Mouse (Mus musculus): ENCODE measurements around the gene Pacsin2. TPM values are rescaled to one million over a fixed set of nuclear protein-coding genes. Genes with fewer than 3 reads are reported as not detected.
A peak's percentile ranks its signal among the peaks of the same experiment; 100 is the strongest.
"Not testable (repeated sequence)": the region's sequence is repeated elsewhere in the genome, so short reads cannot be mapped to it uniquely, and the experiment has no call there.

Gene Pacsin2
- polyA plus RNA-seq, 1 experiment from 2014 or later = 72.0 TPM

DNA sequence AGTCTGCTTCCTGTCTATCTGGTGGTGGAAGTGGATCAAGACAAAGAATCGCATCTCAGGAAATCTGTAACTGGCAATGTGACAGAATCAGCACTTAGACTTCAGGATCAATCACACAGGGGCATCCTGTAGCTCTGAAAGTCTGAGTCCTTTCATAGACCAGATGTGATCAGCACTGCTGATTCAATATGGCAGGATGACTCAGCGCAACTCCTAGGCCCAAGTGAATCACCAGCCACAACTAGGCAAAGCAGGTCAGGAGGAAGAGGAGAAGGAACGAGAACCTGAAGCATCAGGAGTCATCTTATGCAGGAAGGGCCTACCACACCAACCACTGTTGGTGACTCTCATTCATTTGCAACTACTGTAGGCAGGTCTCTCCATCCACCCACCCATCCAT lies 60.4 kb downstream of the Pacsin2 start:
- Histone ChIP-seq H3K9ac (no peak overlapping the region), H3K4me1 (replicated peaks) (peaks cover 58% of the 10 kb centered on the region), H3K9me3 (replicated peaks) (no peaks in the 10 kb centered on the region), H3K27me3 (replicated peaks) (no peaks in the 10 kb centered on the region), H3K4me3 (no peak overlapping the region), H3K4me2 (no peak overlapping the region), H3K27ac (ENCODE audit: poor library complexity, severe bottlenecking) (no peak overlapping the region), H3K36me3 (peaks cover 19% of the 10 kb centered on the region)
- WGBS = 76% methylated on average over 3 of the region's 3 CpGs
- ATAC-seq (ENCODE audit: insufficient number of reproducible peaks, low FRiP score) = no peak

DNA sequence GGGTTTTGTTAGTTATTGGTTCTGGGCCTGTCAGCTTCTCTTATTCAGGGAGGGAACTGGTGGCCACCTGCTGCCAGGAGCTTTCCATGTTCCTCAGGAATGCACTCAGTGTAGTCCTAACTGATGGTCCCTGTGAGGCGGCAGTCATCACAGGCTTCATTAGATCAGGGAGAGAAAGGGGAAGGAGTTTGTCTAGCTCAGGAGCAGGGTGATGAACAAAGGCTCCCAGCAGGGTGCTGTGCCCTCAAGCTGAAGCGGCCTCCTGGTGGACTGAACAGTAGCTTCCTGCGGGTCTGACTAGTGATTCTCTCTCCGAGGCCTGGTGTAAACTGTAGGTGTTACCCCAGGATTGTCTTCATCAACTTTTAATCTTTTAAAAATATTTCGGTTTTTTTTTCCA lies 61.4 kb downstream of the Pacsin2 start:
- 76% methylated on average over 5 of the region's 5 CpGs for WGBS
- no peak overlapping the region for H3K4me2 ChIP-seq
- no peak for ATAC-seq (ENCODE audit: insufficient number of reproducible peaks, low FRiP score)
- H3K36me3 ChIP-seq = peaks cover 19% of the 10 kb centered on the region
- no peak overlapping the region for H3K27ac ChIP-seq (ENCODE audit: poor library complexity, severe bottlenecking)
- H3K9ac ChIP-seq = no peak overlapping the region
- H3K9me3 ChIP-seq (replicated peaks) = no peaks in the 10 kb centered on the region
- no peak overlapping the region for H3K4me3 ChIP-seq
- peaks cover 51% of the 10 kb centered on the region for H3K4me1 ChIP-seq (replicated peaks)
- H3K27me3 ChIP-seq (replicated peaks) = no peaks in the 10 kb centered on the region

DNA sequence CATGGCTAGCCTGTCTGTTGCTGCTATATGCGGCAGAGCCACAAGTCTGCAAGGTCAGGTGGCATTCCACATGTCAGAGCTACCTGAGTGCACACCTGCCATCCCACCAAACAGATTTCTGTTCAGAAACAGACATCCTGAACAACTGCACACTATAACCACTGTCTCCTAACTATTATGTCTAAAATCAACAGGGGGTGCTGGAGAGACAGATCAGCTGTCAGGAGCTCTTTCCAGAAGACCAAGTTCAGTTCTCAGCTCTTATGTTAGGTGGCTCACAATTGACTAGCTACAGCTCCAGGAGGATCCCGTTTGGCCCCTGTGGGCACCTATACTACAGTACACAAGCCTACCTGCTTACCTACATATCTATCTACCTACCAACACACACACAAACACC lies 71.7 kb downstream of the Pacsin2 start:
- no peak overlapping the region for H3K27ac ChIP-seq (ENCODE audit: poor library complexity, severe bottlenecking)
- no peaks in the 10 kb centered on the region for H3K9me3 ChIP-seq (replicated peaks)
- peaks cover 11% of the 10 kb centered on the region for H3K4me1 ChIP-seq (replicated peaks)
- H3K4me3 ChIP-seq = no peak overlapping the region
- 80% methylated on average over 2 of the region's 2 CpGs for WGBS
- ATAC-seq (ENCODE audit: insufficient number of reproducible peaks, low FRiP score) = no peak
- no peak overlapping the region for H3K9ac ChIP-seq
- H3K4me2 ChIP-seq = no peak overlapping the region
- peaks cover 38% of the 10 kb centered on the region for H3K36me3 ChIP-seq
- no peaks in the 10 kb centered on the region for H3K27me3 ChIP-seq (replicated peaks)

DNA sequence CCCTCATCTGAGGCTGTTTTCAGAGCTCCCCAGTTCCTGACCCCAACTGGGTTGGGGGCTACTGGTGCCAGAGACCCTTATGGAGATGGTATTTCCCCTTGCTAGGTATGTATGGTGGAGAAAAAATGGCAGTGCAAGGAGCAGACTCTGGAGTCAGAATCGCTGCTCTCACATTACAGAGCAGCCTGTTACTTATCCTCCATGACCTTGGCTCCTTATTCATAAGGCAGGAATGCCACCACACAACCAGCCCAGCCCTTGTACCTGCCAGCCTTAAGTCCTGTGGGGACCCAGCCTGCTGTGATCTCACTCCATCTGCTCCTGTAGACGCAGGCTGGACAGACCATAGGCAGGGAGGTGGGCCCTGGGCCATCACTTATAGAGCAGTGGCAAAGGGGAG lies 76.5 kb downstream of the Pacsin2 start:
- no peaks in the 10 kb centered on the region for H3K27me3 ChIP-seq (replicated peaks)
- H3K4me3 ChIP-seq = no peak overlapping the region
- H3K4me2 ChIP-seq = no peak overlapping the region
- H3K36me3 ChIP-seq = peaks cover 87% of the 10 kb centered on the region
- no peak for ATAC-seq (ENCODE audit: insufficient number of reproducible peaks, low FRiP score)
- H3K4me1 ChIP-seq (replicated peaks) = no peaks in the 10 kb centered on the region; the same call in 1 of the 2 replicates
- H3K27ac ChIP-seq (ENCODE audit: poor library complexity, severe bottlenecking) = peak overlapping the region; percentile 14; the same call in 1 of the 2 replicates
- H3K9me3 ChIP-seq (replicated peaks) = no peaks in the 10 kb centered on the region
- 75% methylated on average over 2 of the region's 2 CpGs for WGBS
- no peak overlapping the region for H3K9ac ChIP-seq

DNA sequence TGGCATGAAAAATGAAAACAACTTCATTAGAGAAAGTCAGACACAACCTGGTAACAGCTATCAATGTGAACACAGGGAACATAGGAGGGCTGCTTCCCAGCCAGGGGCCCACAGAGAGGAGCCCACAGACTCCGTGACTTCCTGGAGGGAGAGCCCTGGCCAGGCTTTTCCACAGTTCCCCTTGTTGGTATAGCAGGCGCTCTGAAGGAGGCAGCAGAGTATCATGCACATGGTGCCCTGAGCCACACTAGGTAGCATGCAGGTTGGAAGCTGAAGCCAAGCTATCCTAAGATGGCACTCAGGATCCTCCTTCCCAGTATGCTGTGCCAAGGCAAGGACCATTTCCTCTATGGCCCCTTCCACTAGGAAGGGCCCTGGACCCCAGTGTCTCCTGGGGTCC lies 80.8 kb downstream of the Pacsin2 start:
- Histone ChIP-seq H3K4me3 (no peak overlapping the region), H3K27ac (ENCODE audit: poor library complexity, severe bottlenecking) (no peak overlapping the region), H3K27me3 (replicated peaks) (no peaks in the 10 kb centered on the region), H3K36me3 (peaks cover 96% of the 10 kb centered on the region), H3K4me2 (no peak overlapping the region), H3K4me1 (replicated peaks) (no peaks in the 10 kb centered on the region; the same call in 1 of the 2 replicates), H3K9ac (no peak overlapping the region), H3K9me3 (replicated peaks) (peaks cover 3% of the 10 kb centered on the region)
- 81% methylated on average over 2 of the region's 2 CpGs for WGBS
- no peak for ATAC-seq (ENCODE audit: insufficient number of reproducible peaks, low FRiP score)

DNA sequence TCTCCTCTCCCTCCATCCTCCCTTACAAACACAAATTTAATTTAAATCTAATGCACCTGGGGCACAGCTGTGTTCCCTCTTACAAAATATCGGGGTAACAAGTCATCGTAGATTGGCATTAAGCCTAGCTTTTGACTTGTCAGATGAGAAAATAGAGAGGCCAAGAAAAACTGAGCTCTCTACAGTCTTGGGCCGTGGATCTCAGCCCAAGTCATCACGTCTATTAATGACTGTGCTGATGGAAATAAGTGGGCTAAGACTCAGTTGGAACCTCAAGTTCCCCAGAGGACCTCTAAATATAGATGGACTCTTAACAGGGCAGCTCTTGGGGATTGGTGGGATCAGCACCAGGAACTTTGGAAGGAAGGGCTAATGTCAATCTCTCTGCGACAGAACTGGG lies 81.3 kb downstream of the Pacsin2 start:
- no peak overlapping the region for H3K4me2 ChIP-seq
- 80% methylated on average over 5 of the region's 5 CpGs for whole genome bisulfite sequencing
- H3K4me1 ChIP-seq (replicated peaks) = no peaks in the 10 kb centered on the region; the same call in 1 of the 2 replicates
- H3K27ac ChIP-seq (ENCODE audit: poor library complexity, severe bottlenecking) = no peak overlapping the region
- peaks cover 3% of the 10 kb centered on the region for H3K9me3 ChIP-seq (replicated peaks)
- no peak for ATAC-seq (ENCODE audit: insufficient number of reproducible peaks, low FRiP score)
- H3K4me3 ChIP-seq = no peak overlapping the region
- peaks cover 96% of the 10 kb centered on the region for H3K36me3 ChIP-seq
- no peaks in the 10 kb centered on the region for H3K27me3 ChIP-seq (replicated peaks)
- H3K9ac ChIP-seq = no peak overlapping the region

DNA sequence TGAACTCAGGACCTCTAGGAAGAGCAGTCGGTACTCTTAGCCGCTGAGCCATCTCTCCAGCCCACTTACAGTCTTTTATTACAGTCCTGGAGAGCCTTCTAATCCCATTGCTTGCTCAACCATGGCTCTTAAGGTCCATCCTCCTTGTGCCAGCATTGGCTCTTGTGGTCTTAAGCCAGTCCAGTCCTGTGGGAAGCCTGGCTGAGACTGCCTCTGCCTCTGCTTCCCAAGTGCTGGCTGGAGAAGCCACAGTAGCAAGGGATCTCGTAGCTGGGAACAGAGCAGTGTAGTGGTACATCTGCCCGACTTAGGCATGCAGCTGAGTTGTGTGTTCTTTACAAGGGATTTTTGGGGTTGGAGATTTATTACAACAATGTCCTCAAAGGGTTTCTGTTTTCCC lies 81.9 kb downstream of the Pacsin2 start:
- H3K4me1 ChIP-seq (replicated peaks) = peaks cover under 1% of the 10 kb centered on the region; the same call in 1 of the 2 replicates
- H3K9me3 ChIP-seq (replicated peaks) = peaks cover 3% of the 10 kb centered on the region
- 89% methylated on average over 4 of the region's 4 CpGs for WGBS
- H3K36me3 ChIP-seq = peaks cover 96% of the 10 kb centered on the region
- H3K27ac ChIP-seq (ENCODE audit: poor library complexity, severe bottlenecking) = no peak overlapping the region
- H3K9ac ChIP-seq = no peak overlapping the region
- no peaks in the 10 kb centered on the region for H3K27me3 ChIP-seq (replicated peaks)
- H3K4me2 ChIP-seq = no peak overlapping the region
- no peak overlapping the region for H3K4me3 ChIP-seq
- no peak for ATAC-seq (ENCODE audit: insufficient number of reproducible peaks, low FRiP score)

DNA sequence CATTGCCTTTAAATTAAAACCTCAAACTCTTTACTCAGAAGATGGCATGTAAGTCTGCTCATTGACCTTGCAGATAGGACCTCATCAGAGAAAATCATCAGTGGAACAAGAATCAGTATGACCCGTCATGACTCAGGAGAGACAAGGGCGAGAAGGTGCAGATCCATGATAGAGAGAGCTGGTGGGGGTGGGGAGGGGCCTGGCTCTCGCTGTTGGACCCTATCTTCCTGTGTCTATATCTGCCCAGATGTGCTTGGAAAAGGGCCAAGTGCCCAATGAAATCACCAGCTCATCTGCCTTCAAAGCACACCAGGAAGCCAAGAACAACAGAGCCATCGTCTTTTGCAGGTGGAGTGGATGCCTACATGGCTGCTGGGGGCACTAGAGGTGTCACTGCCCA lies 87.3 kb downstream of the Pacsin2 start:
- WGBS = 50% methylated on average over 4 of the region's 4 CpGs

DNA sequence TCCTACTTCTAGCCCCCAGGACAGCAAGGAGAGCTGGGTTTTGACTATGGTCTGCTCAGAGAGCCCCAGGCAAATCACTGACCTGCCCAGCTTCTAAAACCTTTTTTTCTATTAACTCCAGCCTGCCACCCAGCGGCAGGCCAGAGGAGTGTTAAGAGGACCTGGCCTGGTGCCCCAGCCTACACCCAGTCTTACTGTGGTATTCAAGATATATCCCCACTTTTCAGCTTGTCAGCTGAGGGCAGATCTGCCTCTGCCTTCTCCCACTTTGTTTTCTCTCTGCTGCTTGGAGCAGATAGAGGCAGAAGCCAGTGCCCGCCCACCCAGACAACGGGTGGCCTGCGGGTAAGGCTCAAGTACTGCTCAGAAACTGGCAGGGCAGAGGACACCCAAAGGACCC lies 89.3 kb downstream of the Pacsin2 start:
- Histone ChIP-seq H3K36me3 (peaks cover 61% of the 10 kb centered on the region), H3K27ac (ENCODE audit: poor library complexity, severe bottlenecking) (no peak overlapping the region), H3K9ac (no peak overlapping the region), H3K4me1 (replicated peaks) (peaks cover 22% of the 10 kb centered on the region), H3K9me3 (replicated peaks) (no peaks in the 10 kb centered on the region), H3K4me2 (no peak overlapping the region), H3K4me3 (no peak overlapping the region), H3K27me3 (replicated peaks) (no peaks in the 10 kb centered on the region)
- 49% methylated on average over 4 of the region's 4 CpGs for WGBS
- ATAC-seq (ENCODE audit: insufficient number of reproducible peaks, low FRiP score) = peak; percentile 63

More for the DNA sequence above, 87.3 kb downstream of the Pacsin2 start:
- no peak for ATAC-seq (ENCODE audit: insufficient number of reproducible peaks, low FRiP score)
- H3K4me3 ChIP-seq = no peak overlapping the region
- peaks cover 22% of the 10 kb centered on the region for H3K4me1 ChIP-seq (replicated peaks)
- H3K27ac ChIP-seq (ENCODE audit: poor library complexity, severe bottlenecking) = no peak overlapping the region
- no peaks in the 10 kb centered on the region for H3K9me3 ChIP-seq (replicated peaks)
- no peak overlapping the region for H3K9ac ChIP-seq
- H3K4me2 ChIP-seq = no peak overlapping the region
- H3K27me3 ChIP-seq (replicated peaks) = no peaks in the 10 kb centered on the region
- H3K36me3 ChIP-seq = peaks cover 73% of the 10 kb centered on the region

DNA sequence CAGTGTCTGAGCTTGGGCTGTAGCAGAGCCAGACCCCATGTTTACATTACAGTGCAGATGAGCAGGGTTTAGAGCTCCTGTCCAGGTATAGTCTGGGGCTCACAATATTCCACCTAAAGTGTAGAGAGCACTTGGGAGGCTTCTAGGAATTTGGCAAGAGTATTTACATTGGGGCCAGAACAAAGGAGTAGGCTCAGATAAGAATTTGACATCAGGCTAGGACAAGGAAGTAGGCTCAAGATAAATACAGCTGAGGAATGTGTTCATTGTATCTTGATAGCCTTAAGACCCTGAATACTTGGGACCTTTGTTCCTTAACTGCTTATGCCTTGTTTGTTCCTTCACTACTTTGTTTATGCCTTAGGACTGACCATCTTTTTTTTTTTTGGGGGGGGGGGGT lies 90.3 kb downstream of the Pacsin2 start:
- Histone ChIP-seq H3K4me2 (no peak overlapping the region), H3K27me3 (replicated peaks) (no peaks in the 10 kb centered on the region), H3K4me3 (no peak overlapping the region), H3K36me3 (peaks cover 51% of the 10 kb centered on the region), H3K9me3 (replicated peaks) (no peaks in the 10 kb centered on the region), H3K9ac (no peak overlapping the region), H3K27ac (ENCODE audit: poor library complexity, severe bottlenecking) (no peak overlapping the region), H3K4me1 (replicated peaks) (peaks cover 22% of the 10 kb centered on the region)
- ATAC-seq (ENCODE audit: insufficient number of reproducible peaks, low FRiP score) = no peak

DNA sequence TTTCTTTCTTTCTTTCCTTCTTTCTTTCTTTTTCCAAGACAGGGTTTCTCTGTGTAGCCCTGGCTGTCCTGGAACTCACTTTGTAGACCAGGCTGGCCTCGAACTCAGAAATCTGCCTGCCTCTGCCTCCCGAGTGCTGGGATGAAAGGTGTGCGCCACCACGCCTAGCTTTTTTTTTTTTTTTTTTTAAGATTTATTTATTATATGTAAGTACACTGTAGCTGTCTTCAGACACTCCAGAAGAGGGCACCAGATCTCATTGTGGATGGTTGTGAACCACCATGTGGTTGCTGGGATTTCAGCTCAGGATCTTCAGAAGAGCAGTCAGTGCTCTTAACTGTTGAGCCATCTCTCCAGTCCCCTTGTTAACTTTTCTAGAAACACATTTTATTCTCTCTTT lies 95.7 kb downstream of the Pacsin2 start:
- Histone ChIP-seq H3K36me3 (peaks cover 19% of the 10 kb centered on the region; the same call in 1 of the 2 replicates), H3K4me1 (replicated peaks) (peaks cover 10% of the 10 kb centered on the region)
- 88% methylated on average over 4 of the region's 4 CpGs for WGBS
- H3K4me2 ChIP-seq; H3K27ac ChIP-seq (ENCODE audit: poor library complexity, severe bottlenecking); H3K9ac ChIP-seq; H3K27me3 ChIP-seq (replicated peaks); ATAC-seq (ENCODE audit: insufficient number of reproducible peaks, low FRiP score); H3K9me3 ChIP-seq (replicated peaks); H3K4me3 ChIP-seq: not testable (repeated sequence)

DNA sequence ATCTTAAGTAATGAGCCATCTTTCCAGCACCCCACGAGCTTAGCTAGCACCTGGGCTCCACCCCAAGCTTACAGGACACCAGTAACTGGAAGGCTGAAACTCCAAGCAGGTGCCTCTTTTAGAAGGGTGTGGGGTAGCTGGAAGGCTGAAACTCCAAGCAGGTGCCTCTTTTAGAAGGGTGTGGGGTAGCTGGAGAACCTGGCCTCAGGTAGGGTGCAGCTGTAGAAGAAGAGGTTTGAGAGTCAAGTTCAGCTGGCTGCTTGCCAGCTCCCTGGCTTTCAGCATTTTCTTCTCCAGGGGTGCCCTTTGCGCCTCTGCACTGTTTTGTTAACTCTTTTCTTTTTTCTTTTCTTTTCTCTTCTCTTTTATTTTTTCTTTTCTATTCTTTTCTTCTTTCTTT lies 96.1 kb downstream of the Pacsin2 start:
- Histone ChIP-seq H3K36me3 (0 out of 2 replicates have a peak, but pooled peaks cover 15% of the 10 kb centered on the region), H3K27me3 (replicated peaks) (peaks cover 4% of the 10 kb centered on the region; the same call in 1 of the 2 replicates), H3K4me3 (no peak overlapping the region), H3K9me3 (replicated peaks) (no peaks in the 10 kb centered on the region), H3K4me2 (no peak overlapping the region), H3K4me1 (replicated peaks) (peaks cover 10% of the 10 kb centered on the region), H3K9ac (no peak overlapping the region), H3K27ac (ENCODE audit: poor library complexity, severe bottlenecking) (no peak overlapping the region)
- WGBS = 80% methylated on average over 2 of the region's 2 CpGs
- ATAC-seq (ENCODE audit: insufficient number of reproducible peaks, low FRiP score) = no peak
